Mouse (Mus musculus): ENCODE measurements around the gene Fam71d.

DNA sequence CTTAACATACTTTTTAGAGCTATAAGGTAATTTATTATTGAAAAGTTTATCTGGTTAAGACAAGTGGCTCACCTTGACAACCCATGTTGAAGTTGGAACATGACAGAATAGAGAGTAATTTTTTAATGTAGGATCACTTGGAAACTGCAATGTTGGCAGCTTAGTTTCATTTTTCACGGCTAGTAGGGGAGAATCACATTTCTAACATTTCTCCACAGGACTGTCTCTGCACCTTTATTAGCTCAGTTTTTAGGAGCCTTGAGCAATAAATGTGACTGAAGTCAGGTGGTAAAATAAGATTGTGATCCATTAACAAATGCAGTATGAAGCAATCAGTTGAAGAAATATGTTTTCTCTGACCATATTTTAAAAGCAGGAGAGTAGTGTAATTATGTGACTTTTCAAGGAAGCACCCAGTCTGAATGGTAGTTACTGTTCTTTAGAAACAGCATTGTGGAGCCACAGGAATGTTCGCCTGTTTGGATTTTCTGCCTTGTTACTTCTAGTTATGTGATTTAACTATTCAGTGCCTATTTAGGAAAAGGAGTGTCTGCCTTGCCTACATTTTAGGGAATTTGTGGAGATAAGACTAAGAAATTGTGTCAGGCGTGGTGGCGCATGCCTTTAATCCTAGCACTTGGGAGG is 87.2 kb downstream of the Fam71d start:
- TF ChIP-seq CTCF (IDR thresholded peaks at IDR 0.05; ENCODE audit: insufficient read depth, low read length) (no peak), POLR2A (IDR thresholded peaks at IDR 0.05; ENCODE audit: borderline replicate concordance, extremely low read depth, low read depth, low read length) (no peak)
